Mouse (Mus musculus) CH12.LX (cell line): ENCODE measurements around the gene Zfp472. TPM values are rescaled to one million over a fixed set of nuclear protein-coding genes. Genes with fewer than 3 reads are reported as not detected.

Experiments
- DNase-seq: peaks from one replicate; pipeline ENCODE4 v3.0.0-alpha.2; 2013; ENCODE audit errors: extremely low read depth
- H3K27ac ChIP-seq: 2 replicates; pipeline ENCODE4 v1.5.1; 2012; ENCODE audit warnings: low read depth, mild to moderate bottlenecking, control low read depth, moderate library complexity; ENCODE audit not compliant: insufficient read depth
- H3K27me3 ChIP-seq: replicated peaks from 2 replicates; pipeline ENCODE3; 2012; ENCODE audit warnings: inconsistent platforms
- H3K36me3 ChIP-seq, 2 experiments: replicated peaks in 1 of 2; 2 replicates each; pipeline versions ENCODE3 to v1.6.1; 2012; ENCODE audit warnings: inconsistent platforms in 1 of 2, low read length in 1 of 2, mild to moderate bottlenecking in 1 of 2, mixed read lengths in 1 of 2, moderate library complexity in 1 of 2; ENCODE audit not compliant: control insufficient read depth in 1 of 2, insufficient read depth in 1 of 2
- H3K4me1 ChIP-seq, 2 experiments: 2 replicates each; pipeline ENCODE4 v1.6.1; 2012; ENCODE audit warnings: inconsistent platforms in 1 of 2, moderate library complexity in 1 of 2; ENCODE audit not compliant: insufficient read depth in 2 of 2, control insufficient read depth in 1 of 2
- H3K4me2 ChIP-seq: 2 replicates; pipeline ENCODE4 v1.6.1; 2012; ENCODE audit warnings: low read depth, mild to moderate bottlenecking, control low read depth; ENCODE audit not compliant: poor library complexity, insufficient read depth, severe bottlenecking
- H3K4me3 ChIP-seq, 3 experiments: fragments of 150-350 bp in 1 of 3; sonication (generic) in 1 of 3; replicated peaks in 1 of 3; 2 replicates each; pipeline versions ENCODE3 to v1.5.1; 2011 to 2012; ENCODE audit warnings: low read depth in 2 of 3, low read length in 2 of 3, mild to moderate bottlenecking in 2 of 3, moderate library complexity in 2 of 3, control low read depth in 1 of 3, improper control_type of control experiment in 1 of 3, inconsistent platforms in 1 of 3, mixed read lengths in 1 of 3; ENCODE audit not compliant: poor library complexity in 1 of 3
- H3K79me2 ChIP-seq: replicated peaks from 2 replicates; pipeline ENCODE4 v1.6.1; 2012; ENCODE audit warnings: mild to moderate bottlenecking, moderate library complexity; ENCODE audit not compliant: control insufficient read depth, poor library complexity, insufficient read depth, severe bottlenecking; ENCODE audit errors: extremely low read depth
- H3K9ac ChIP-seq: 2 replicates; pipeline ENCODE4 v1.6.1; 2012; ENCODE audit warnings: low read depth, mild to moderate bottlenecking, control low read depth, moderate library complexity; ENCODE audit not compliant: insufficient read depth
- H3K9me3 ChIP-seq: replicated peaks from 2 replicates; pipeline ENCODE3; 2012; ENCODE audit warnings: low read length, inconsistent platforms, mixed read lengths
- CHD1 ChIP-seq: IDR thresholded peaks from 2 replicates; pipeline ENCODE4 v1.6.1; 2012; ENCODE audit warnings: low read depth, low read length, improper control_type of control experiment, inconsistent platforms
- CHD2 ChIP-seq: IDR thresholded peaks from 2 replicates; pipeline ENCODE4 v1.6.1; 2011; ENCODE audit warnings: low read length, improper control_type of control experiment
- E2F4 ChIP-seq: IDR thresholded peaks from 2 replicates; pipeline ENCODE4 v1.6.1; 2011; ENCODE audit warnings: low read depth, low read length, improper control_type of control experiment; ENCODE audit not compliant: insufficient replicate concordance
- ETS1 ChIP-seq: conservative IDR thresholded peaks from 2 replicates; pipeline ENCODE4 v1.6.1; 2012; ENCODE audit warnings: low read depth, mild to moderate bottlenecking, inconsistent platforms, low read length, improper control_type of control experiment, moderate library complexity
- HCFC1 ChIP-seq: IDR thresholded peaks from 2 replicates; pipeline ENCODE4 v1.6.1; 2012; ENCODE audit warnings: low read depth, mild to moderate bottlenecking, inconsistent platforms, low read length, improper control_type of control experiment
- IRF4 ChIP-seq: IDR thresholded peaks from 2 replicates; pipeline ENCODE4 v1.6.1; 2014; ENCODE audit warnings: low read depth, mild to moderate bottlenecking, inconsistent platforms, low read length, improper control_type of control experiment
- JUN ChIP-seq: IDR thresholded peaks from 2 replicates; pipeline ENCODE4 v1.6.1; 2011; ENCODE audit warnings: low read depth, mild to moderate bottlenecking, low read length, improper control_type of control experiment, moderate library complexity; ENCODE audit not compliant: insufficient read depth
- MXI1 ChIP-seq: IDR thresholded peaks from 2 replicates; pipeline ENCODE4 v1.6.1; 2011; ENCODE audit warnings: mild to moderate bottlenecking, low read depth, low read length, improper control_type of control experiment
- MYC ChIP-seq: IDR thresholded peaks from 2 replicates; pipeline ENCODE4 v1.6.1; 2011; ENCODE audit warnings: low read depth, mild to moderate bottlenecking, improper control_type of control experiment, low read length
- NELFE ChIP-seq: IDR thresholded peaks from 2 replicates; pipeline ENCODE4 v1.6.1; 2011; ENCODE audit warnings: low read depth, low read length, improper control_type of control experiment
- RCOR1 ChIP-seq: conservative IDR thresholded peaks from 2 replicates; pipeline ENCODE4 v1.6.1; 2012; ENCODE audit warnings: low read depth, mild to moderate bottlenecking, inconsistent platforms, low read length, improper control_type of control experiment
- SMC3 ChIP-seq: IDR thresholded peaks from 2 replicates; pipeline ENCODE4 v1.6.1; 2011; ENCODE audit warnings: low read depth, low read length, improper control_type of control experiment
- TBP ChIP-seq: conservative IDR thresholded peaks from 2 replicates; pipeline ENCODE4 v1.6.1; 2011; ENCODE audit warnings: low read depth, low read length, improper control_type of control experiment
- UBTF ChIP-seq: IDR thresholded peaks from 2 replicates; pipeline ENCODE4 v1.6.1; 2012; ENCODE audit warnings: low read depth, mild to moderate bottlenecking, inconsistent platforms, low read length, improper control_type of control experiment, moderate library complexity
- USF1 ChIP-seq: IDR thresholded peaks from 2 replicates; pipeline ENCODE4 v1.6.1; 2014; ENCODE audit warnings: low read depth, mild to moderate bottlenecking, inconsistent platforms, low read length, improper control_type of control experiment
- USF2 ChIP-seq: conservative IDR thresholded peaks from 2 replicates; pipeline ENCODE4 v1.6.1; 2011; ENCODE audit warnings: low read depth, low read length, improper control_type of control experiment
- ZC3H11A ChIP-seq: IDR thresholded peaks from 2 replicates; pipeline ENCODE4 v1.6.1; 2012; ENCODE audit warnings: low read depth, mild to moderate bottlenecking, inconsistent platforms, low read length, improper control_type of control experiment
- ZMIZ1 ChIP-seq: IDR thresholded peaks from 2 replicates; pipeline ENCODE4 v1.6.1; 2012; ENCODE audit warnings: low read depth, mild to moderate bottlenecking, inconsistent platforms, low read length, improper control_type of control experiment
- ZNF384 ChIP-seq: IDR thresholded peaks from 2 replicates; pipeline ENCODE4 v1.6.1; 2012; ENCODE audit warnings: low read depth, low read length, improper control_type of control experiment, inconsistent platforms
- dilution Hi-C: fragments of 300-500 bp; cut with MboI; formaldehyde crosslinking; loops from 2 replicates; pipeline ENCODE4 v1.14.3; 2020; ENCODE audit warnings: low sequenced_read_pairs; ENCODE audit not compliant: extremely low pct_unique_long_range_greater_than_20kb, extremely low pct_ligation_motif_present
- in situ Hi-C: fragments of 300-500 bp; cut with MboI; formaldehyde crosslinking; loops from 3 replicates; pipeline ENCODE4 v1.14.3; 2019; ENCODE audit warnings: low sequenced_read_pairs, low pct_ligation_motif_present, low pct_unique_long_range_greater_than_20kb, mixed read lengths
- polyA plus RNA-seq: library from polyadenylated mRNA; unstranded; fragments of >175 nt; gene quantifications from 2 replicates; pipeline ENCODE4 v1.2.1, GENCODE M21; 2012; ENCODE audit warnings: low read depth; ENCODE audit not compliant: insufficient read length
- total RNA-seq, 2 experiments: library from RNA; depleted of rRNA; stranded (reverse); fragments of 300-350 nt in 1 of 2; fragments of >200 nt in 1 of 2; gene quantifications; 2 replicates each; pipeline ENCODE4 v1.2.3; 2012 to 2014

Gene Zfp472
- total and polyA plus RNA-seq, 3 experiments = 9.7 to 27.8 (median 13.6) TPM

GRCm38 (mm10) chr17:32923681-32924080 is 41.9 kb upstream of the Zfp472 start:
- no peaks in the 10 kb centered on the region for H3K4me1 ChIP-seq
- no peaks in the 10 kb centered on the region for H3K79me2 ChIP-seq
- in situ Hi-C loops = no loop called here
- dilution Hi-C loops = no loop called here
- TF ChIP-seq RCOR1 (no peak), NELFE (no peak), TBP (no peak), JUN (no peak), SMC3 (no peak), ZMIZ1 (no peak), MYC (no peak), CHD1 (no peak), CHD2 (no peak), MXI1 (no peak), ETS1 (no peak), ZC3H11A (no peak), UBTF (no peak), USF1 (no peak), IRF4 (no peak)
- TF ChIP-seq, all 38 proteins: peak for 0
- peaks cover 4% of the 10 kb centered on the region for H3K9me3 ChIP-seq
- no peak overlapping the region for H3K27ac ChIP-seq
- H3K9ac ChIP-seq = no peak overlapping the region
- H3K4me2 ChIP-seq = no peak overlapping the region
- no peak for DNase-seq
- H3K27me3 ChIP-seq = peaks cover 2% of the 10 kb centered on the region
- H3K36me3 ChIP-seq = peaks cover 3 to 35% of the 10 kb centered on the region in 2 experiments
- no peak overlapping the region for H3K4me3 ChIP-seq

GRCm38 (mm10) chr17:32924658-32925312 is 40.8 kb upstream of the Zfp472 start:
- TF ChIP-seq ZNF384 = no peak
- no peak for TF ChIP-seq HCFC1
- no peak for TF ChIP-seq MYC
- TF ChIP-seq E2F4 = no peak
- no peak for TF ChIP-seq USF2
- TF ChIP-seq, all 38 proteins: peak for 0
- dilution Hi-C loops (no loop called here), in situ Hi-C loops (no loop called here)
- no peak overlapping the region for H3K9ac ChIP-seq
- no peak overlapping the region for H3K27ac ChIP-seq
- no peaks in the 10 kb centered on the region for H3K4me1 ChIP-seq
- no peak overlapping the region for H3K4me2 ChIP-seq
- peaks cover 6 to 46% of the 10 kb centered on the region in 2 experiments for H3K36me3 ChIP-seq
- H3K4me3 ChIP-seq = no peak overlapping the region
- no peaks in the 10 kb centered on the region for H3K79me2 ChIP-seq
- H3K27me3 ChIP-seq = no peaks in the 10 kb centered on the region
- H3K9me3 ChIP-seq = peaks cover 4% of the 10 kb centered on the region
- no peak for DNase-seq
